Mouse (Mus musculus) stomach, postnatal 0 days (tissue): Measurements from ENCODE around the gene Chil1.

Experiments used
- CTCF ChIP-seq: IDR thresholded peaks from 2 replicates; pipeline ENCODE4 v1.5.1; 2016; ENCODE audit warnings: antibody characterized with exemption, low read depth, mild to moderate bottlenecking, moderate library complexity
- EP300 ChIP-seq: optimal IDR thresholded peaks from 2 replicates; pipeline ENCODE3; 2016; ENCODE audit warnings: antibody characterized with exemption

DNA sequence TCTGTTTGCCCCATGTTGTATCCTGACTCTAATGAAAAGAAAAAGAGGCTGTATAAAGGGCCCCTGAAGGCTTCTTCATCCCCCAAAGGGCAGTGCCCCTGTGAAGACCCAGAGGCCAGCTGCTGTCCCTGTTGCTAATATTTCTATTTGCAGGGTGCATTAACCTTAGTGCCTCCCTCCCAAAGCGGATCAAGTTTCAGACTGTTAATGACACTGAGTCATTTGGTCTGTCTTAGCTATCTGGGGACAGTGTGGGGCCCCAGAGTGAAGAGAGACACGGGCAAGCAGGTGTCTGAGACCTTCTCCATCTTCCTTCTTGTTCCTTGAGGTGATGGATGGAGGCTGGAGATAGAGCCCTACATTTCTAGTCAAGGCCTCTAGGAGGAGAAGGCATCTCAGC lies 13.1 kb downstream of the Chil1 start:
- no peak for TF ChIP-seq CTCF
- no peak for TF ChIP-seq EP300
